Mouse (Mus musculus): Measurements from ENCODE around the gene Tgif2lx1. TPM values are rescaled to one million over a fixed set of nuclear protein-coding genes. Genes with fewer than 3 reads are reported as not detected.
"Not testable (repeated sequence)": the region's sequence is repeated elsewhere in the genome, so short reads cannot be mapped to it uniquely, and the experiment has no call there.

Tgif2lx1 gene
- polyA plus RNA-seq (2015; fragmentation: Nextera tagmentation; extraction: Ambion mirVana): not detected in 2 replicates

- H3K4me3 ChIP-seq; H3K36me3 ChIP-seq; H3K27ac ChIP-seq (replicated peaks); ATAC-seq (ENCODE audit: extremely low read depth, insufficient number of reproducible peaks, low FRiP score, low TSS enrichment); H3K4me2 ChIP-seq; H3K9me3 ChIP-seq; H3K27me3 ChIP-seq (replicated peaks); H3K9ac ChIP-seq; H3K4me1 ChIP-seq: not testable (repeated sequence)
- no CpG with 5 or more reads among the region's 5 CpGs for WGBS
These were observed at the start of gene Tgif2lx1 for GRCm38 (mm10) chrX:118480637-118481036. TSS of gene Tgif2lx1 (minus strand) at chrX:118480737.

Other genes with a start within 250 kb of the Tgif2lx1 start
- not detected in 2 replicates for gene Tgif2lx2, start 53.5 kb downstream of the Tgif2lx1 start, polyA plus RNA-seq (2015; fragmentation: Nextera tagmentation; extraction: Ambion mirVana)